Mouse (Mus musculus) erythroblast, adult 5-6 weeks (primary cell): ENCODE measurements around the gene Ttc17. TPM values are rescaled to one million over a fixed set of nuclear protein-coding genes. Genes with fewer than 3 reads are reported as not detected.
"Not testable (repeated sequence)": the region's sequence is repeated elsewhere in the genome, so short reads cannot be mapped to it uniquely, and the experiment has no call there.

Experiments
- ATAC-seq: replicated peaks from 2 replicates; pipeline ENCODE4 v1.8.0; 2016; ENCODE audit warnings: moderate number of reproducible peaks, mild to moderate bottlenecking, moderate TSS enrichment, inconsistent platforms; ENCODE audit not compliant: poor library complexity, low FRiP score, severe bottlenecking
- total RNA-seq, 2 experiments: library from RNA; stranded (forward) in 1 of 2; stranded (reverse) in 1 of 2; fragments of 150-400 nt in 1 of 2; fragments of 200-764, 138-1000 nt in 1 of 2; gene quantifications; 2 replicates each; pipeline versions ENCODE4 v1.2.3 to v1.2.4; 2015 to 2017; ENCODE audit warnings: low replicate concordance in 2 of 2

The Ttc17 gene
- total RNA-seq, 2 experiments from 2014 or later: 3.5 to 12.4 TPM

GRCm38 (mm10) chr2:94387846-94388245 is 18.6 kb downstream of the Ttc17 start:
- ATAC-seq: no peak

- ATAC-seq: not testable (repeated sequence)
Observed at GRCm38 (mm10) chr2:94384483-94384882, 22.0 kb downstream of the Ttc17 start.

DNA sequence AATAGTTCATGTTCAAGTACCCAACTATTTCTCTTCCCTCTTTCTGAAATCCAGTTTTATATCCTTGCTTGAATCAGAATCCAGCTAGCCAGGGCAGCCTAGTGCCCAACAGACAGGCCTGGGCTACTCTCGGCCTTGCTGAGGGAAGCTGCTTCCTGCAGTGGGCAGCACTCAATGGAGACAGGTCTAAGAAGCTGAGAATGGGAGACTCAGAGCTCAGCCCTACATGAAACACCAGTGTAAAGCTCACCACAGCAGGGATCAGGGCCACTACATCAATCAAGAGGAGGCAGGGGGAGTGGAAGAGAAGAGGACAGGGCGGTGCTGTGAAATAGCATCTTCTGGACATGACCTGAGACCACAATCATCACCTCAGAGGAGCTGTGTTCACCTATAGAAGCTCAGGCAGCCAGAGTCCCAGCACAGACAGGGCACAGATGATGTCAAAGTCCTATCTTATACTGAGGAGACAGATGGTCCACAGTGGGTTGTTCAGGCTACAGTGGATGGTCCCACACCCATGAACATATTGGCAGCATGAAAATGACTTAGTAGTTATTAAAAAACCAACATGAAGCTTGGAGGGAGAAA is 25.3 kb downstream of the Ttc17 start:
- ATAC-seq: no peak

GRCm38 (mm10) chr2:94378678-94379077 is 27.8 kb downstream of the Ttc17 start:
- no peak for ATAC-seq

- no peak for ATAC-seq
Observed at GRCm38 (mm10) chr2:94371093-94371492, 35.4 kb downstream of the Ttc17 start.

GRCm38 (mm10) chr2:94363821-94364220 is 42.7 kb downstream of the Ttc17 start:
- ATAC-seq: no peak

GRCm38 (mm10) chr2:94360398-94360973 is 46.0 kb downstream of the Ttc17 start:
- ATAC-seq: no peak

GRCm38 (mm10) chr2:94348165-94348591 is 58.3 kb downstream of the Ttc17 start:
- no peak for ATAC-seq

GRCm38 (mm10) chr2:94346746-94347145 is 59.7 kb downstream of the Ttc17 start:
- no peak for ATAC-seq

- ATAC-seq: no peak
Observed at GRCm38 (mm10) chr2:94344624-94345023, 61.9 kb downstream of the Ttc17 start.

GRCm38 (mm10) chr2:94343290-94344285 is 62.9 kb downstream of the Ttc17 start:
- no peak for ATAC-seq

DNA sequence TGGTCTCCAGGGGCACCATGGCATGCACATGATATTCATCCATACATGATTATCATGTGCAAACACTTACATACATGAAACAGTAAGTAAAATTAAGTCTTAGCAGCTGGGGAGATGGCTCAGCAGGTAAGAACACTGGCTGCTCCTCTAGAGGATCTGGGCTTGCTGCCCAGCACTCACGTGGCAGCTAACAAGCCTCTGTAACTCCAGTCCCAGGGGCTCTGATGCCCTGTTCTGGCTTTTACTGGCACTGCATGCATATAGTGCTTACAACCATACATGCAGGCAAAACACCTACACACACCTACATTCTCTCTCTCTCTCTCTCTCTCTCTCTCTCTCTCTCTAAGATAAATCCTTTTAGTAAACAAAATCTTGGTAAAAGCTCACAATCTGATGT is 65.7 kb downstream of the Ttc17 start:
- ATAC-seq: no peak

DNA sequence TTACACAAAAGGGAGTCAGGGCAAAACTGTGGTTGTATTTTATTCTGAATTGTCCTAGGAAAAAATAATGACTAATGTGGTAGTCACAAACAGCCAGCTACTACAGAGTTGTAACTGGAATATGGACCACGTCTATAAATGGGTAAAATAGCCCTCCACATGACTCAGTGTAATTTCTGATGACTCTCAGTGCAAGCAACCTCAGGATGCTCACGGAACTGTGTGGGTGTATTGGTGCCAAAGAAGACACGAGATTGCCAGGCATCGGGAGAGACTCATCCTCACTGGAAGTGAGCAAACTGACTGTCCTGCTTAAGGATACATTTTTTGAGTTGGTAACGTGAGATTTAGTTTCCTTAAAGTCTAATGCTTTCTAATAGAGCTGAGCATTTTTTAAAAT is 67.0 kb downstream of the Ttc17 start:
- ATAC-seq: no peak

- no peak for ATAC-seq
Observed at GRCm38 (mm10) chr2:94336336-94336735, 70.2 kb downstream of the Ttc17 start.

GRCm38 (mm10) chr2:94334742-94335046 is 71.8 kb downstream of the Ttc17 start:
- ATAC-seq: no peak

DNA sequence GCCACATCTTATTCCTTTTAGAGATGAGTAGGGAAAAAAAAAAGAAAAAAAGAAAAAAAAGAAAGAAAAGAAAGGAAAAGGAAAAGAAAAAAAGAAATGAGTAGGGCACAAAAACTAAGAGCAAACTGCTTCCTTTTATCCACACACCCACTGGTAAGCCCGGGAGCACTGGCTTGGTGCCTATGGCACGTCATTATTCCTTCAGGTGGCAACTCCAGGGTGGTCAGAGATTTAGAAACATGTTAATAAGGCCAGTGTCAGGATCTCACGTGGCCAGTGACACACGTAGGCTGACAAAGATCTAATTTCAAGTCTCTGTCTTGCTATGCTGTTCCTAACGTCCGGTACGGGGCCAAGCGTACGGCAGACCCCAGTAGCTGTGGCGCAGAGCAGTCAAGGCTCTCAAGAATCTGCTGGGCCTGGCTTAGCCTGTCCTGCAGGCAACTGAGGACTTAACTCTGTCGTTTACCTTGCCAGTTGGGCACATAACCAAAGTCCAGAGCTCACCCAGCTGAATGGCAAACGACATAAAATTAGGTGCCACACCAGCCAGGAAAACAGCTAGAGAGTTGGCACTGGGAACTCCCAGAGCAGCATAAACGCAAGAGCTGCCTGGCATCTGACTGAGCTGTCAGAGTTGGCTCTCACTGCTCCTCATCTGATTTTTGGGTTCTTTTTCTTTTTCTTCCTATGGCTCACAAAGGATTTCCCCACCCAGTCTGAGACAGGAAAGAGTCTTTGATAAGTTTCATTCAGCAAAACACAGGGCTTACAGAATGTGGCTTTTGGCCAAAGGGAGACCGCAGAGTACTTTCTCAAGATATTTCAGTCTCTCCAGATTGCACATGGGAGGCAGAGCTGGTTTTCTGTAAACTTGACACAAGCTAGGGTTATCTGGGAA is 72.4 kb downstream of the Ttc17 start:
- ATAC-seq: no peak

DNA sequence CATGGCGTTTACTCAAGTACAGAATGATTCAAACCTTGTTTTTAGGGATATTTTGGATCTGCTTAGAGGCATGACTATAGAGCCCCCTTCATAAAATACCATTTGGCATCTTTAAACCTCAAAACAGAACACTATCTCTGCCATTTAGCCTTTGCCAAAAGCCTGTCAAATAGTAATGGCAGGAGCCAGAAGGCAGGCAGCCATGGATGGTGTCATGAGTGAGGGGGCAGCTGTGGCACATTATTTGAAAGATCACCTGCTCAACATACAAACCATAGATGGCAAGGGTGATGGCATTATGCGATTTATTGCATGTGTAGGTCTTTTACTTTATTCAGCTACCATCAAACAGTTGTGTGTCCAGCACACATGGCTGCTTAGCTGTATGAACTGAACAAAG is 73.4 kb downstream of the Ttc17 start:
- no peak for ATAC-seq

DNA sequence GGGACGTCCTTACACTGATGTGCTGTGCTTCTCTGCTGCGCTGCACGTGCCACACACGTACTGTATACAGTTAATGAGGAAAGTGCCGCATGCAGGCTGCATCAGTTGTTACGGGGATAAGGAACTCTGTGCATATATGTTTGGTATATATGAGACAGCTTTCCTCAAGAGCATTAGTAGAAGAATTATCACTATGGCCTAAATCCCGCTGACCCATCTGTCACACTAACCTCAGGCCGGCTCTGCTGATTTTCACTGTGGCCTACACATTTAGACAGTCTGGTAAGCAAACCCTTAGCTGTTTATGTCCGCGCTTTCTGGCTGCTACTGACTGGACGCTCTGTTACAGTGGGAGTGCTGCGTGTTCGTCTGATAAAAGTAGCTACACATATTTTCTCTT is 77.2 kb downstream of the Ttc17 start:
- no peak for ATAC-seq

GRCm38 (mm10) chr2:94327836-94328235 is 78.7 kb downstream of the Ttc17 start:
- no peak for ATAC-seq

- ATAC-seq: no peak
Observed at GRCm38 (mm10) chr2:94319780-94320179, 86.7 kb downstream of the Ttc17 start.
